Mouse (Mus musculus): ENCODE data around the gene Cdkal1.

The Cdkal1 gene

DNA sequence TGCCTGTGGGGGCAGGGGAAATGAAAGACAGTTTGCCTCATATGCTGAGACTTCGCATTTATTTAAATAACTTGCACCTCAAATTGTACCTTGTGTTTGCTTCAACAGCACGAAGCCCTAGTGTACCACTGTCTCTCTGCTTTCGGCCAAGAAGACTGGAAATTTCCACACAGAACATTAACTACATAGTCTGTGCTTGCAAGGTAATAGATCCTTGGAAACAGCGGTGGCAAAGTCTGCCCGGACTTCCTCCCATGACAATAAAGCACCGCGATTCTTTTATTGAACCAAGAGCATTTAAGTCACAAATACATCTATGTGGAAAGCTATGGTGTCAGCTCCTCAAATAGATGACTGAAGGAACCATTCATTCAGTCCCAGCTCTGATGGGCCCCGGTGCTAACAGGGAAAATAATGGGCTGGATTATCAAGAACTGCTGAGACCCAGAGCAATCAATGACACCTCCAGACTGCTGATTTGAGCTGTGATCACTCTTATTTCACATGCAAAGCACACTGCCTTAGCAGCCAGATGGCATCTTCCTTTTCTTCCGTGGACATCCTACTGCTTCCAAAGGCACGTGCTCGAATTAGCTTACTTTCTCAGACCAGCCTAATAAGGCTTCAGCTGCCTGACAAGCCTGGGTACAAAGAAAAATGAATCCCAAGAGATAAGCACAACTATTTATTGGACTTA is 591.3 kb downstream of the Cdkal1 start:
- DNase-seq (ENCODE audit: low read depth, low spot score), result no peak

- DNase-seq (ENCODE audit: low read depth, low spot score), result no peak
These were observed 593.3 kb downstream of the Cdkal1 start for GRCm38 (mm10) chr13:29262164-29262563.

DNA sequence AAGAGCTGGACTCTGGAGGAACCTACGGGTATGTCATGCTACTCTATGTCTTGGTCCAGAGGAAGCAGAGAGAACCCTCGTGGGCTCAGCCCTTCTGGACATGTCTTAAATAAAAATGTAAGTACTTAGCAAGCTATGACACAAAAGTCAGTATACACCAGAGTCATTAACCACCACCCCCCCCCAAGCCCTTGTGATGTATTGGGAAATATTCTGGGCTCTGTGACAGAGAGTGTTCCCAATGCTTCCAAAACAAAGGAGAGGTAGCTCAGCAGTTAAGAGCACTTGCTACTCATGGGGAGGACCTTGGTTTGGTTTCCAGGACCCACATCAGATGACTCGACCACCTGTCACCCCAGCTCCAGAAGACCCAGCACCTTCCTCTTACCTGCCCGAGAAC is 606.9 kb downstream of the Cdkal1 start:
- DNase-seq (ENCODE audit: low read depth, low spot score), result no peak

DNA sequence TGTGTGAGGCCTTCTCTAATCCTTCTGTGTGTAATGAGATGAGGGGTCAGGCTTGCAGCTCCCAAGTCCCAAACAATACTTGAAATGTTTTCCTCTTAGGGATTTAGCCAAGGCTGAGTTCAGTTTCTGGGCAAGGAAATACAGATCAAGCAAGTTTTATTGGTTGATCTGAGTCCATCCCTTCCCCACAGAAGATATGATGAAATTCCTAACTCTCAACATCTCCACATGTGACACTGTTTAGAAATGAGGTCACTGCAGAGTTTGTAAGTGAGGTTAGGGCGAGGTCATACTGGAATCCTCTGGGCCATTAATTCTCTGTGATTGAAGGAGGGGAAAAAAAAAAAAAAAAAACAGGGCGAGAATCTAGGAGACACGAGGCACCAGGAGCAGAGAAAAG is 607.7 kb downstream of the Cdkal1 start:
- peak; percentile 12 for DNase-seq (ENCODE audit: low read depth, low spot score)

GRCm38 (mm10) chr13:29235065-29235464 is 620.4 kb downstream of the Cdkal1 start:
- no peak for DNase-seq (ENCODE audit: low read depth, low spot score)

DNA sequence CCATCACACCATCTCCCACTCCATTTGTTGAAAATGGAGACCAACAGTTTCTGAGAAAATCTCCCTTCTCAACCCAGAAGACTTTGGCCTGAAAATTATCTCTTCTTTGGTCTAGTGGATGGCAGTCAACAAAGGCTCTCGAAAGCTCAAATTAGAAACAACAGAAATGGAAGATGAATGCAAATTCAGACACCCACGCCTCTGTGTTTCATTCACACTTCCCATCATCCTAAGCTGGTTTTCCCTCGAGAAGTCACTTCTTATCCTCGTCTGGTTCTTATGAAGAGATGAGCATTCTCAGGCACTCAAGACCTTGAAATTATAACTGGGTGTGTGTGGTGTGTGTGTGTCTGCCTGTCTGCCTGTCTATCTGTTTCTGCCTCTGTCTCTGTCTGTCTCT is 621.0 kb downstream of the Cdkal1 start:
- DNase-seq (ENCODE audit: low read depth, low spot score), result no peak

- DNase-seq (ENCODE audit: low read depth, low spot score), result no peak
These were observed 621.5 kb downstream of the Cdkal1 start for GRCm38 (mm10) chr13:29233970-29234369.

GRCm38 (mm10) chr13:29232681-29233080 is 622.8 kb downstream of the Cdkal1 start:
- DNase-seq (ENCODE audit: low read depth, low spot score), result peak; percentile 9

- no peak for DNase-seq (ENCODE audit: low read depth, low spot score)
These were observed 630.7 kb downstream of the Cdkal1 start for GRCm38 (mm10) chr13:29224815-29225214.

DNA sequence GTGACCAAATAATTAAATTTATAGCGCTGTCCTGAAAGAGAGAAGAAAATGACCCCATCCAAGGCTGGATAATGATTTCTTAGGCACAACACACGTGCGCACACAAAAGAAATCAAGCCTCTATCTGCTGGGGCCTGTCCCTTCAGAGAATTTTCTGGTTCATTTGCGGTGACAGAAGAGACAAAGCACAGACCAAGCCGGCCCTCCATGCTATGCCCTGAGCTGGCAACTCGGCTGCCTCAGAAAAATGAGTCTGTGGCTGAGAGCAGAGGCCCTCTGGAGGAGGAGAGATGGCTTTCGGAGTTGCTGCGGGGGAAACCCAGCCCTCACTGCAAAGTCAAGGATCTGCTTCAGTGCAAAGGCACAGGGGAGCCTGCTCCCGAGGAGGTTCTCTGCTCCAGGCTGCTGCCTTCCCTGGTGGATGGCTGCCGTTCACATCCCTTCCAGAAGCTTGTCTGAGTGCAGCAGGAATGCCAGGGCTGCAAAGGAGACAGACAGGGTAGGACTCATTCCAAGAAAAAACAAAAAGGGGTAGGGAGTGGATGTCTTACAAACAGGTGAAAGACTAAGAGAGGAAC is 633.1 kb downstream of the Cdkal1 start:
- no peak for DNase-seq (ENCODE audit: low read depth, low spot score)

DNA sequence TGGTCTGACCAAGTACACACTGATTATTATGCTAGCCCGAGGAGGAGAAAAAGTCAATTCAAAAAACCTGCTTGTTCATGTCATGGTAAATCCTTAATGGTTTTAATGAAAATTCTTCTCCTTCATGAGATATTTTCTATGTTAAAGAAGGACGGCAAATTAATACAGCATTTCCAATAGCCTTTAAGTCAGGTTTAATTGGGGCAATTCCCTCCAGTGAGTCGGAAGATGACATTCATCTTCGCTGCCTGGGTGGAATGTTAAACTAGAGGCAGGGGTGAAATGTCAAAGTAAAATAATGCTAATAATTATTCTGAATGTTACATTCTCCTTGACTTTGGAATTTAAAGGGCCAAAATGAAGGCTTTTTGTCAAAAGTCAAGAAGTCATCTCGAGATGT is 633.8 kb downstream of the Cdkal1 start:
- DNase-seq (ENCODE audit: low read depth, low spot score), result no peak

DNA sequence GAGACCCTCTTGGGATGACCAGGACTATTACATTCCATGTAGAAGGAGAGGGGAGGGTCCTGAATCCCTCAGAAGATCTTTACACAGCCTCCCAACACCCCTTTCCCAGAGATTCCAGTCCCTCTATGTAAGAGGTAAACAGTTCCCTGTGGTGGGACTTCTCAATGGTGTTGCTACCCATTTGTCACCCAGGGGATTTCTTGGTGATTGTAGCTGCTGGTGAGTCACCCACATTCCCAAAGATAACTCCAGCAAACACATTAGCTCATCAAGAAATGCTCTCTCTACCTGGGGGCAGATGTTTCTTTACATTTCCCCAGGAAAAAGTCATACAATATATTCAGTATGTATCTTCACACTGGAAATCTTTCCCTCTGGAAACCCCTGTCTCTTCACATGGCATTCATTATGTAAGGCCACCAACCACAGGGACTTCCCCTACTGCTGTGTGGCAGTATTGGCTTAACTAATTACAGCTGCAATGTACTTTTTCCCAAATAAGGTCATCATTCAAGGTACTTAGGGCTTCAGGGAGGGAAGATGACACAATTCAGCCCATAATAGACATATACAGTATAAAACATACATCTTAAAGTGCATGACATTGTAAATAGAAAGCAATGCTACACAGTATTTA is 636.8 kb downstream of the Cdkal1 start:
- peak; percentile 64 for DNase-seq (ENCODE audit: low read depth, low spot score)

DNA sequence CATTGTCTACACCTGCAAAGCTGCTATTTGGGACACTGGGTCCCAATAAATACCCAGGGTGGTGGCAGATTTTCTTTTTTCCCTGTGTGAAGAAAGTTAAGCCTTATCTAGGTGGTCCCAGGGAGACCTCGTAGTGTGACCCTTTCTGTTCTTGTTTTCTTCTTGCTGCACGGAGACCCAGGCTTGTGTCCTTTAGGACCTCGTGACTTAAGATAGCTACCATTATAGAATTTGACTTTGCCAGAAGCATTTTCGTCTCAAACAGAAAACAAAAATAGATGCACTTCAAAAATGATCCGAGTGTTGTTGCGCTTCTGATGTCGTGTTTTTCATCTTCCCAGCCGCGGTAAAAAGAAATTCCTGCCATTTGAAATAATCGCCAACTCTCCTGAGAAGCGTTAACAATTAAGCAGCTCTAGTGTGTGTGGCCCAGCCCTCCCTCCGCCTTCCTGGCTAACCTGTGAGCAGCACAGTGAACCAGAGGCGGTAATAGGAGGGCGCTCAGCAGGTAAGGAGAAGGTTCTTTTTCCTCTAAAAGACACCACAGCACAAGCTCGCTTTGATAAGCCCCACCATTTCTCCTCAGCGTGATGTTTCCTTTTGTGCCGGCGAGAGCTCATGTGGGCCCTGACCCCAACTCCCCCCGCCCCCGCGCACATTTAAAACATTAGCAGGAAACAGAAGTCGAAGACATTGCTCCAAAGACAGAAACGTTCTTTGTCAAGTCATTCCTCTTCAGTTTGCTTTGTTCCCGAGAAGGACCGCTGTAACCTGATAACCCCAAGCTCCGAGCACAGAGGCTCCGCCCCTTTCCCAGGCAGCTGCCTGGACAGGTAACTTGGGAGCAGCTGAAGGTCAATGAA is 645.1 kb downstream of the Cdkal1 start:
- DNase-seq (ENCODE audit: low read depth, low spot score), result no peak

DNA sequence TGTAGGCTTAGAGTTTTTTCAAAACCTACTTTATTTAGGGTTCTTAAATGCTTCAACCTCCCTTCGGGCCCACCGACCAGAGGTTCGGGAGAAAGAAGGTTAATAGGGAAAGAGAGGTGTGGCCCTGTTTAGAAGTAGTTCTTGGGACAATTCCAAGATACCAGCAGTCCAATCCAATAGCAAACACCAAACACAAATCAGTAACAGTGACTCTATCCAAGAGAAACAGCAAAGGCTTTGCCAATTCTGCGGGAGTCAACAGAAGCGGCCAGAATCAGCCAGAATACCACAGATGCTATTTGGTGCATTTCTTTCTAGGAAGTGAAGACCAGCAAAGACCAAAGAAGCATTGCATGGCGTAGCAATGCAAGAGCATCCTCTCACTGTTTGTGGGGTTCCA is 646.7 kb downstream of the Cdkal1 start:
- DNase-seq (ENCODE audit: low read depth, low spot score), result no peak

DNA sequence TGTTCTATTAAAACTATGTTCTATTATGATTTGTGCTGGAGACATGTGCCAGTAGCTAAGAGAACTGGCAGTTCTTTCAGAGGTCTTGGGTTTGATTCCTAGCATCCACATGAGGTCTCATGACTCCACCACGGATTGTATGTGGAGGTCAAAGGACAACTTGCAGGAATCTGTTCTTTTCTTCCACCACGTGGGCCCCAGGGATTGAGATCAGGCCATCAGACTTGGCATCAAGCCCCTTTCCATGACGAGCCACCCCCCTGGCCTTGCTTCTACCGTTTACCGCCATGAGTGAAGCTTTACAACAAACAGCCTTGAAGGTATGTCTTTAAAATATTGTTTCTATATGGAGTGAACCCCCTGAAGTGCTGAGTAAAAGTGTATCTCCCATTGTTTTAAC is 651.6 kb downstream of the Cdkal1 start:
- DNase-seq (ENCODE audit: low read depth, low spot score), result no peak

- no peak for DNase-seq (ENCODE audit: low read depth, low spot score)
These were observed 652.0 kb downstream of the Cdkal1 start for GRCm38 (mm10) chr13:29203426-29203825.

GRCm38 (mm10) chr13:29202562-29202961 is 652.9 kb downstream of the Cdkal1 start:
- DNase-seq (ENCODE audit: low read depth, low spot score), result peak; percentile 82

- DNase-seq (ENCODE audit: low read depth, low spot score), result no peak
These were observed 655.8 kb downstream of the Cdkal1 start for GRCm38 (mm10) chr13:29199679-29200078.

- no peak for DNase-seq (ENCODE audit: low read depth, low spot score)
These were observed 658.5 kb downstream of the Cdkal1 start for GRCm38 (mm10) chr13:29196798-29197498.

- DNase-seq (ENCODE audit: low read depth, low spot score), result no peak
These were observed 659.8 kb downstream of the Cdkal1 start for GRCm38 (mm10) chr13:29195722-29196121.

- DNase-seq (ENCODE audit: low read depth, low spot score), result no peak
These were observed 660.5 kb downstream of the Cdkal1 start for GRCm38 (mm10) chr13:29194946-29195345.

DNA sequence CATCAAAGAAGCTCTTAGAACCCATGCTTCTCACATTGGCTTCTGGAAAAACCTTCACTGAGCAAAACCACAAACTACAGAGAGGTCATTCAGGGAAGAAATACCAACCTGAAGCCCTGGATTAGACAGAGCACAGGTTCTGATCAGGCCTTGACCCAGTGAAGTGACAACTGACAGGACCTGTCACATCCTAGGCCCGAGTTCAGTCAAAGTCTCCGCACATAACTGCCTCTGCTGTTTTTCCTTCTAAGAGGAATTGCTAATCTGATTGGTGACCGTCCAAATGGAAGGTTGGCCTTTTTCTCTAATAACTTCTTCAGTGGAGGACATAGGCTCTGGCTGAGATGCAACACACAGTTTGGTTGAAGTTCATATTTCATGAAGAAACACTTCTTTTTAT is 662.8 kb downstream of the Cdkal1 start:
- no peak for DNase-seq (ENCODE audit: low read depth, low spot score)
